Mouse (Mus musculus) CD4-positive, CD25-positive, alpha-beta regulatory T cell, adult 2 months (primary cell): ENCODE measurements around the gene R3hdml.

Experiments
- DNase-seq: peaks from one replicate; pipeline ENCODE4 v3.0.0-alpha.2; 2012; ENCODE audit warnings: low read depth, low spot score

The R3hdml gene

DNA sequence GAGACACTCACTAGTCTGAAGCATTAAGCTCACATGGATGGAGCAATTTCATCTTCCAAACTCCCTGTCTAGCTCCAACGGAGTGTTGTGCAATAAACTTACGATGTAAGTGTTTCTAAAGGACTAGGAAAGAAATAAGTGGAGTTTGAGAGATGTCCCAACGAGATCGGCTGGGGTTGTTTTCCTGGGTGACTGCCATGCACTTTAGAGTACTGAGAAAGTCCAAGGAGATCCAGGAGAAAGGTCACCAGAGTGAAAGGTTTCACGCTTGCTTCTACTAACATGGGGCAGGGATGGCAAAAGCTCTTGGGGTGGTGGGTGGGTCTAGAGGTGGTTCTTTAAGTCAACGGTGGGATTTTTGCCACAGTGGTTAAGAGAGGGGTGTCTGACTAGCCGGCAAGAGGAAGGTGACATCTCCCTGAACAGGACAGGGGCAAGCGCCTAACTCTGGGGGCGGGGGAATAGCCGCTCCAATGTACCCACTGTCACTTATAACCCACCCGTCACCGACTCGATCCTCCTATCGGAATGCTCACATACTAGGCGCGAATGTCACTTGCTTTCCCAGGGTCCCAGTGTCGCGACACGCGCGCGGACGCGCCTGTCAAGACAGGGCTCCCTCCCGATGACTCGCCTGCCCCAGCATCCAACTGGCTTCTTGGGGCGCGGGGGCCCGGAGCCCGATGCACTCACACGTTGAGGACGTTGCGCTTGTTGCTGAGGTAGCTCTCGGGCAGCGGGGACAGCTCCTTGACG is 20.2 kb upstream of the R3hdml start:
- no peak for DNase-seq

DNA sequence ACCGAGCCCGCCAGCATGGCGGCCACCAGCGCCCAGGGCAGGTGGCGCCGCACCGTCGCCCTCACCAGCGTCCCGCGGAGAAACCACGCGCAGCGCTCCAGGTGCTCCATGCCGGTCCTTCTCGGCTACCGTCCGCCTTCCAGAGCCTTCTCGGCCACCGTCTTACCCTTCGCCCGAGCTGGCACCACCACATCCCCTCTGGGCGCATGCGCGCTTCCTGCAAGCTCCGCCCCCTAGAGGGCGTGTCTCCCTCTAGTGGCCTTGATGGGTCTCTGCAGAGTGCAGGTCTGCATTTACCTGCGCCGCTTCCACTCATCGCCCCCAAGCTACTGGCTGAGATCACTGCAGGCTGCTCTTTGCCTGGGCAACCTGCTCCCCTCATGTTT is 19.7 kb upstream of the R3hdml start, which contains the start of gene Fitm2:
Gene Fitm2, minus strand, starts transcription at position 164 of the 386 bp plus-strand sequence.
- DNase-seq = peak; percentile 99

DNA sequence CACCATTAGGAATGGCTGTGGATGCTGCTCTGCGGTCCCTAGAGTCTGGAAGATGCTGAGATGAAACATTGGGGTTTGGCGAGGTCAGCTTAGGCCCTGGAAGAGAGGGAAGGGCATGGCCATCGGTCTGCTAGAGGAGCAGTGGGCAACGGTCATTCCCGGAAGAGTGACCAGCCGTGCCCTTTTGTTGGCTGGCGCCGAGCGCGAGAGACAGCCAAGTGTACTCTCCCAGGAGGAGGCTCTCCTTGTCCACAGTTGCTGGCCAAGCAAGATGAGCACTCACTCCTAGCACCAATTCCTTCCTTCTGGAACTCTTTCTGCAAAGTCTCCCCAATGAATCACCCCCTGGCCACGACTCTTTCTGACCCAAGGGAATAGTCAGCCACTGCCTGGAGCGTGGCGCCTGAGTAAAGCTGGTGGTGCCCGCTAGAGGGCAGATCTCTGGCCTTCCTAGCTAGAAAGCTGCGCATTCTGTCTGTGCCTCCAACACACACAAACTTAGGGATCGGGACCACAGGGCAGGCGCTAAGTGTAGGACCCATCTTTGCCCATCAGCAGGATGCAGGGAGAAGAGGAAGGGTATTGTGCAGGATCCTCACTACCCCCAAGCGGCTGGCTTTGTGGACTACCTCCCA is 11.8 kb upstream of the R3hdml start:
- DNase-seq = no peak

DNA sequence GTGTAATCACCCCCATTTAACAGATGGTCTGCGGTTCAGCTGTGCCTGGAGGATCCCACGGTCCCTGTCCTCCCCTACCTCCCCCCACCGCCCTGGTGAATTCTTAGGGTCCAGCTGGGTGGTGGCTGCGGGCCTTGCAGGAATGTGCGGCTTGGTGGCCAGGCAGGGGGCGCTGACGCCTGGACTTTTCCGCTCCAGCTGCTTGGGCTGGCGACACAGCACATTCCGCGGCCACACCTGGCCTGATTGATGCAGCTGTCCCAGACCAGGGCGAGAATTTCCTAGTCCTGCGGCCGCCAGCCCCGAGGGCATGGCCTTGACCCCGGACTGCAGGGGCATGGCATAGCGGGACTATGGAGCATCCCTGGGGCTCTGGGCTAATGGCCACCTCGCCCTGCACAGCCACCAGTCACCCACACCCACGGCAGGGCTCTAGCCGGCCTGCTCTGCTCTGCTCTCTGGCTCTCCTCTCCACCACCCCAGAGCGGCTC is 10.5 kb upstream of the R3hdml start:
- DNase-seq = no peak

DNA sequence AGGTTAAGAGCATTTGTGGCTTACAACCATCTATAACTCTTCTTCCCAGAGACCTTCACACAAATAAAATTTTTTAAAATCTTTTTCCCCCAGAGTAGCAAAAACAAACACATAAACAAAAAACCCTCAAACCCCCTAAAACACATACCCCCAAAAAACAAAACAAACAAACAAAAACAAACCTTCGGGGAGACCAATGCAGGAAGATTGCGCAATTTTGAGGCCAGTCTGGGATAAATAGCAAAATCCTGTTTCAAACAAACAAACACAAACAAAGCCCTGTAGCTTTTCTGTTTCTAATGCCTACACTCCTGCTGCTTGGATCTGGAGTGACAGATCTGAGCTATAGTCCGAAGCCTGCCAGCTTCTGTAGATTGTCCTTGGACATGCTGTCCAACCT is 4.8 kb upstream of the R3hdml start:
- no peak for DNase-seq

DNA sequence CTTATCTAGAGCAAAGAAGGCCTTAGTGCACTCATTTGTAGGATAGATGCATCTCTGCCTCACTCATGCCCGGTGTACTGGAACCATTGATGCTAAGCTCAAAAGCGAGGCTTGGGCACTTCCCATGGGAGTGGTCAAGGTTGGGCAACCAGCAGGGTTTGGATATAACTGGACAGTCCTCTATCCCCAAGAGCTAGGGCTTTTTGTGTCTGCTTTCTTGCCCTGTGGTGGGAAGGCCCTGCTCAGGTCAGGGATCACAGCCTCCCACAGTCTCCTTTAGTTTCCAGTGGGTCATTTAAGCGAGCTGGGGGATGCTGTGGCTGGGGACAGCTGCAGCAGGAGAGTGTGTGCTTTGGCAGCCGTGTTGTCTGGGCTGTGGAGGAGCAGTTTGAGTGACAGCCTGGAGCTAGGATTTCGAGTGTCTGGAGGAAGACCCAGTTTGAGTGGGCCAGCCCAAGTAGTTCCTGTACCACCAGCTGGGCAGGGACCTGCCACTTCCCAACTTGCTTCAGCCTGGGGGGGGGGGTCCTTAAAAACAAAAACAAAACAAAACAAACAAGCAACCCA is 2.3 kb upstream of the R3hdml start:
- DNase-seq = no peak

DNA sequence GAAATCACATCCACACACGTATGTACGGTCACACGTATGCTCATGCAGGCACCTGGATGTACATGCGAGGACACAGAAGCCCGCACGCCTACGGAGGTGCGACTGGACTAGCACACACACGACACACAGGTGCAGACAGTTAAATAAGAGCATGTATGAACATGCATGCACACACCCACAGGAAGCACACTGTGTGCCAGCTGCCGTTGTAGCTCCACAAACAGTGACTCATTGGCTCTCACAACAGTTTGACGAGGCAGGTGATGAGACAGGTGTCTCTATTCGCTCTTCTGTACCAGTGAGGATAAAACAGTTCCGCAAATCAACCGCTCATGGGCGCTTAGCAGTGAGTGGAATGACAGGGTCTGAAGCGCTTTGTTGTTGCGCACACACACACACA is 1.5 kb upstream of the R3hdml start:
- DNase-seq = no peak

DNA sequence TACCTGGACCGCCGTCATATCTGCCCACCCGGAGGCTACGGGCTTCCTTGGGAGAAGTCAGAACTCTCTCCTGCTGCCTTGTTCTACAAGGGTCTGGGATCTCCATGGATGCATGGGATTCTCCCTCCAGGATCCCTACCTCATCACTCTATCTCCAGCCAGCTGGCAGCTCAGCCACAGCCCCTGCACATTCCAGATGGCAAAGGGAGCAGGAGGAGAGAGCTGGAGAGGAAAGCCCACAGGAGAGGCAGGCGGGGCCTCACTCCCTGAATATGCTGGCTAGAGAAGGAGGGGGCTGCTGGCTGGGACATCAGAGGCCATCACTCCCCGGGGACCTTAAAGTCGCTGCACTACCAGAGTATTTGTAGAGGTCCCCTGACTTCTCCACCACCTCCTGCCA is 767 bp upstream of the R3hdml start:
- no peak for DNase-seq

DNA sequence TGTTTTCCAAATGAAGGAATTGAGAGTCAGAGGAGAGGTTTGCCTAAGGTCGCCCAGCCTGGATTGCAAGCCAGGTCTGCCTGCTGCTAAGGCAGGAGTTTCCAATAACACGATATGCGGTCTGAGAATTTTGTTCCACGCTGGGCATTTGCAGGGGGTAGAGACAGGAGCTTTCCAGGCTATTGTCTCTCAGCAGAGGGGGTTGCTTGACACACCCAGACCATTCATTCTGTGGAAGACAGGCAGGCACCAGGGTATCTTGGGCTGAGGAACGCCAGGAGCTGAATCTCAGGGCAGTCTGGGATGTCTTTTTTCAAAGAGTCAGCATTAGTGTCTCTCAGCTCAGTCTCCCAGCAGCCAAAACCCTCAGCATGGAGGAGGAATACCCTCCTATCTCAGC is 913 bp downstream of the R3hdml start:
- no peak for DNase-seq

DNA sequence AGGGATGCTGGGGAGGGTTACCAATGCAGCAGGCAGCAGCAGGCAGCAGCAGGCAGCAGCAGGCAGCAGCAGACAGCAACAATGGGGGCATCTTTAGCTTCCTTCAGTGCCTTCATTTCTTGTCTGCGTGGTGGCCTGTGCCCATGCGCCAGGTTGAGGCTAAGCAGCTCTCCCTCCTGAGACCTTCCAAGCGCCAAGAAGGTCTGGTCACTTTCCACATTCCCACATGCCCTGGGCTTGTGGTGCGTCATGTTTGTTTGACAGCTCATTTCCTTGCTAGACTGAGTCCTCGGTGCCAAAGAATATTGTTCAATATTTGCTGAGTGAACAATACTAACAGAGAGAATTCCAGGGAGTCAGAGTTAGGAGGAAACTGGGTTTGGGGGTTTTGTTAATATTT is 1.9 kb downstream of the R3hdml start:
- DNase-seq = no peak

DNA sequence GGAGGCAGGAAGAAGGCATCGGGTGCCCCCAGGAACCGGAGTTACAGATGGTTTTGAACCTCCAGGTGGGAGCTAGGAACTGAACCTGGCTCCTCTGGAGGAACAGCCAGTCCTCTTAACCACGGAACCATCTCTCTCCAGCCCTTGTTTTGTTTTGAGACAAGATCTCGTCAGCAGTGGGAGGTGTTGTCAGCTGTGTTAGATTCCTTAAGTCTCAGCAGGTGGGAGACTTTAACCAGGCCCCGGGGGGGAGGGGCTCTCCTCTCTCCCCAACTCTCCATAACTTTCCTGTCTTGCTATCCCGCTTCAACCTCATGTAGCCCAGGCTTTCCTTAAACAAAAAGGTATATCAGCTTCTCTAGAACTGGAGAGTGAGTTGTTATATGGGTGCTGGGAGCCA is 2.3 kb downstream of the R3hdml start:
- DNase-seq = no peak

DNA sequence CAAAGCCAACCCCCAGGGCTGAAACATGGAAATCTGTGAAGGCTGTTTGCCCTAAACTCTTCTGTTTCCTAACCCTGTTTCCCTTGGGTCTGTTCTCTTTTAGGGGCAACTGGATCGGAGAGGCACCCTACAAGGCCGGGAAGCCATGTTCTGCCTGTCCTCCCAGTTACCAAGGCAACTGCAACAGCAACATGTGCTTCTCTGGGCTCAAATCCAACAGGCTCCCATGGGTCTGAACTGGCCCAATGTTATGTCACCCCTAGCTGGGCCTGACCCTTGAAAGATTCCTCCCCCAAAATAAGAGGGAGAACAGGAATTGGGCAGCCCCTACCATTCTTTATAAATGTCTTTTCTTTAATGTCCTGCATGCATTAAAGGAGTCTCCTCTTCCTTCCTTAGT is 10.1 kb downstream of the R3hdml start:
- no peak for DNase-seq

DNA sequence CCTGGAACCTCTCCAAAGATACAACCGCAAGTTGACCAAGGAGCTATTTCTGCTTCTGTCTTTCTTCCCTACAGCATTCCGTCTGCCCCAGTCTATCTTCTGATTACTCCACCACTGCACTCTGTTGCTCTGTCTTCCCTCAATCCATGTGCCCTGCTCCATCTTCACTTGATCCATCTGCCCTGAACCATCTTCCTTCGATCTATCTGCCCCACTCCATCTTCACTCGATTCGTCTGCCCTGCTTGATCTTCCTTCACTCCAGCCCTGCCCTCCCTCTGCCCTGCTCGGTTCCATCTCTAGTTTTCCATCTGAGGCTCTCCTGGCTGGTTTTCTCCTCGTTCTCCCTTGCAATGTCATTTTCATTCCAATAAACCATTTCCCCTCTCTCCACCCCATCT is 11.1 kb downstream of the R3hdml start:
- DNase-seq = no peak

DNA sequence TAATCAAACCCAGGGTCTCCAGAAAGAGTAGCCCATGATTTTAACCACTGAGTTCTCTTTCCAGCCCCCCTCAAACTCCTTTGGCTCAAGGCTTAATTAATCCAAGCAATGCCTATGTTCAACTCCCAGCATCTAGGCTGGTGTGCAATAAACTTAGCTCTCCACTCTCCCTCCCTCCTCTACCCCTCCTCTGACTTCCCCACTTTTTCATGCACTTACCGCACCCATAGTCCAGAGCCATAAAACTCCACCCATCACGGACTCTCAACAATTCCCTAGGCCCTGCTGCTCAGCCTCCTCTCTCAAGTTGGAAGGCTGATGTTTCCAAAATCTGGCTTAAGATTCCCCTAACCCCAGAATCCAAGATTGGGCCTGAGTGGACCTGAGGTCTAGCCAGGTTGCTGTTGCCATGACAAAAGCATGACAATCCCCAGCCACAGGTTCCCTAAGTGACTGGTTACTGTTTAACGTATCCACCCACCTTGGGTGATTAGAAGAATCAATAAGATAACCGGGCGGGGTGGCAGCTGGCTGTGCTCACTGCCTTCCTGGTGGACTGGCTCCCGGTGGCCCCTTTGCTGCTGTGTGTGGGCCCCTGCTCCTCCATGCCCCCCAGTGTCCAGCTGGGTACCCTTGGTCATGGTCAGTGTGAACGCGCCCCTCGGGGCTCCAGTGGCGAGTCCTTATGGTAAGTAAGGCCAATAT is 14.3 kb downstream of the R3hdml start, which contains the start of gene Hnf4a:
Gene Hnf4a, plus strand, starts transcription at position 509 of the 705 bp plus-strand sequence.
- DNase-seq = no peak

DNA sequence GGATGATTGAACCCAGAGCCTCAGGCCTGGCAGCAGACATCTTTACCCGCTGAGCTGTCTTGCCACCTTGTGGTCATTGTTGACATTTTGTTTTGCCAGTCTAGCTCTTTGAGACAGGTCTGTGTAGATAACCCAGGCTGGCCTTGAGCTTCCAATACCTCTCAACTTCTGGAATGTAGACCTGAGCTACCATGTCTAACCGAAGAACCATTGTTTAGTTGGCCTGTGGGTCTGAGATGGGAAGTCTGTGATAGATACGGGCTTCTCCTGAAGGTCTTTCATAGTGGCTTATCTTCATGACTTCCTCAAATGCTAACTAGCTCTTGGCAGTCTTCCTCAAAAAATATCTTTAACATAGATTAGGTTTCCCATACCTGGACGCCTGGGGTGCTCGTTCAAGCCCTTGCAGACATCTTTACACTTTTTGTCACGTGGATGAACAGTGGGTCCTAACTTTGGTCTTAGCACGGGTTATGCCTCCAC is 33.7 kb downstream of the R3hdml start:
- DNase-seq = no peak

DNA sequence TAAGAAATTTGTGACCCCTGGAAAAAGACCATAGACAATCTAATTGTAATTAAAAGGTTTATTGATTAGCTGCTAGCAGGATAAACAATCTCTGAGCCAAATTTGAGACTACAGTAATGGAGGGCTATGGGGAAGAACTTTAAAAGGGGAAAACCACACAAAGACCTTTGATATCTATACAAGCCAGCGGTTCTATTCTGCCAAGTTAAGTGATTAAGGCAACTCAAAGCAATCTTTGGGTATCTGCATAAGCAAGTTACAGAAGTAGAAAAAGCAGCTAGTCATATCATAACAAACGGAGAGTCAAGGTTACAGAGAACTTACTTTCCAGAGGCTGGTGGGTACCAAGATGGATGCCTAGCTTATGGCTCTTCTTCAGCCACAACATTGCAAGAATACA is 35.4 kb downstream of the R3hdml start:
- no peak for DNase-seq

DNA sequence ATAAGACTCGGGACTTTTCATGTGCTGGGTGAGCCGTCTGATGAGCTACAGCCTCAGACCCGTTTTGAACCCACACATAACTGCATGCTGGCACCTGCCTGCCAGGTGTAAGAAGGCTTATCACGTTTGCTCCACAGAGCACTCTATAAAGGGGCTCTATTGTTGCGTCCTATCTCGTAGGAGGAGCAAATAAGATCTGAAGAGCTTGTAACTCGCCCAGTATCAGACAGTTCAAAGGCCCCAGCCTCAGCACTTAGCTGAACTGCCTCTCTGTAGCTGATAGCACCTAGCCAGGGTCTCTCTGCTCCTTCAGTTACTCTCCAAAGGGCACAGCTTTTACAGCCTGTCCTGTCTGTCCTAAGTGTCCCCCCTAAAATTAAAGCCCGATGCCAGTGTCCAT is 38.3 kb downstream of the R3hdml start:
- no peak for DNase-seq

DNA sequence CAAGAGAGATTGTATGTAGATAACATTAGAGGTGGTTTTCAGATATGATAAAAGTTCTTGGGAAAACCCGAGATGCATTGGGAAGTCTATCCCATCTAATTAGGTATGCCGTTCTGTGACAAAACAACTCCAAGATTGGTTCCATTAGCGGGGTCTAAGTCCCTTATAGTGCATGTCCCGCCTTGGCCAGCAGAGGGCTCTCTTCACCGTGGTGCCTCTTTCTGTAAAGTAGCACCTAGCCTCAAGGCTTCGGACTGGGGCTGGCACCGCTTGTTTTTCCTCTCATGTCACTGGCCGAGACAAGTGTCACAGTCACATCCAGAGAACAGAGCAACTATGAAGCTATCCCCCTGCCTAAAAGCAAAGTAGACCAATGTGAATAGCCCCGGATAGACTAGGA is 39.8 kb downstream of the R3hdml start:
- DNase-seq = peak; percentile 77

DNA sequence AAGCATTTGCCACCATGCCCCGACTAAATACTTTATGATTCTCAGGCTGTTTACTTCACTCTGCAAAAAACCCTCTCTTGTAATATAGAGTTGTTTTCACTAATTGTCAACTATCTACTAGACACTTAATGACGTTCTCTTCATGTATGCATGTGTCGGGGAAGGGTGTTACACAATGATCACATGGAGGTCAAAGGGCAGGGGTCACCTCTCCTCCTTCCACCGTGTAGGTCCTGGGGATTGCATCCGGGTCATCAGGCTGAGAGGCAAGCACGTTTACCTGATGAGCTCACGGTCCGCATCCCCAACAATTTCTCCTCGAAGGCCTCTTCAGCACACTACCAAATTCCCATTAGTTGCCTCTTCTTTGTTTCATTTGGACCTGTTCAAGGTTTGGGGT is 41.1 kb downstream of the R3hdml start:
- DNase-seq = no peak

DNA sequence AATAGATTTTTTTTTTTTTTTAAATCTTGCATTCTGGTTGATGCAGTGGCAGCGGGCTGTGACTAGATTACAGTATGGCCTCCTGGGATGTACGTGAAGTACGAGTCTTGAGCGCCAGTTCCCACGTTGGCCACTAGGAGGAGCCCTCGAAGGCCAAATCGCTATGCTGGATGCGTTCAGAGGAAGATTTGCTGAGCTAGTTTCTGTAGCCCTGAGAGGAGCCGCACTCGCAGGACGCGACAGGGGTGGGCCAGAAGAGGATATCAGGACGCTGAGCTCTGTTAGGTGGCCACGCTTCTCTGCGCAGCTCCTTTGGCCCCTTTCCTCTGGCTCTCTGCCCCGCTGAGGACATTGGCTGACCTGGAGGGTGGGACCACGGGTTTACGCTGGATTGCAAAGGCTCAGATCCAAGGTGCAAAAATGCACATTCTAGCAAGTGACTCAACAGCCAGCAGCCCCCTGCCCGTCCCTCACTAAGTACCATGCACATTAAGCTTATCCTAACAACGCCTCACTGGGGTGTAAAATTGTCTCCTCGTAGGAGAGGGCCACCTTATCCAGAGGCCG is 42.9 kb downstream of the R3hdml start:
- DNase-seq = peak; percentile 86

DNA sequence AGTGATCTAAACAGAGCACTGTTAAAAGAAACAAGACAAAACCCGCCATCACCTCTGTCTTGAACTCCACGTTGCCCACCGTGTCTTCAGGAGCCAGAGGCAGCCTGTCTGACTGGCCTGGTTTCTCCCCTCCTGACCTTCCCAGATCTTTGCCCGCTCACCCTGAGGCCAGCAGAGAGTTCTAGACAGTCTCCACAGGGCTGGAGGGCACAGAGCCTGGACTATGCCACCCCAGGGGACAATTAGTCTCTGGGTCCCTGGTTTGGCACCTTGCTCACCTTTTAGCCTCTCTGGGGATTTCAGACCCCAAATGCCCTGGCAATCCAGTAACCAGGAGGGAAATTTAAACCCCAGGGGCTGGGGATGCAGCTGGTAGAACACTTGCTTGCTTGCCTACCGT is 45.3 kb downstream of the R3hdml start:
- DNase-seq = no peak

DNA sequence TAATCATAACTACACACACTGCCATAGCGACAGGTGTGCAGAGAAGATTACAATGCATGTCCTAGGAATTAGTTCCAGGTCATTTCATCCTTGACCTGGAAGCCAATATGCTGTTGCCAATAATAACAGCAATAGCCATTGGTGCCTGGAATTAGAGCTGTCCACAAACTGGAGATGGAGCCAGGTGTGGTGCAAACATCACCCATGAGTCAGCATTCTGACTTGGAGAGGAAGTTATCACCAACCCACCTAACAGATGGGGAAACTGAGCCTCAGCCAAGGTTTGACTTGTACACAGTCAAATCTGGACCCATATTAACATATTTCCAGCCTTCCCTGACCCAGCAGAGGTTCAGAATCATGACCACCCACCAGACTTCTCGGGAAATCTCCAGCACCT is 46.3 kb downstream of the R3hdml start:
- DNase-seq = no peak
